Comparison of ENCODE assay signal across 8 mouse cellular contexts in the genomic region with DNA sequence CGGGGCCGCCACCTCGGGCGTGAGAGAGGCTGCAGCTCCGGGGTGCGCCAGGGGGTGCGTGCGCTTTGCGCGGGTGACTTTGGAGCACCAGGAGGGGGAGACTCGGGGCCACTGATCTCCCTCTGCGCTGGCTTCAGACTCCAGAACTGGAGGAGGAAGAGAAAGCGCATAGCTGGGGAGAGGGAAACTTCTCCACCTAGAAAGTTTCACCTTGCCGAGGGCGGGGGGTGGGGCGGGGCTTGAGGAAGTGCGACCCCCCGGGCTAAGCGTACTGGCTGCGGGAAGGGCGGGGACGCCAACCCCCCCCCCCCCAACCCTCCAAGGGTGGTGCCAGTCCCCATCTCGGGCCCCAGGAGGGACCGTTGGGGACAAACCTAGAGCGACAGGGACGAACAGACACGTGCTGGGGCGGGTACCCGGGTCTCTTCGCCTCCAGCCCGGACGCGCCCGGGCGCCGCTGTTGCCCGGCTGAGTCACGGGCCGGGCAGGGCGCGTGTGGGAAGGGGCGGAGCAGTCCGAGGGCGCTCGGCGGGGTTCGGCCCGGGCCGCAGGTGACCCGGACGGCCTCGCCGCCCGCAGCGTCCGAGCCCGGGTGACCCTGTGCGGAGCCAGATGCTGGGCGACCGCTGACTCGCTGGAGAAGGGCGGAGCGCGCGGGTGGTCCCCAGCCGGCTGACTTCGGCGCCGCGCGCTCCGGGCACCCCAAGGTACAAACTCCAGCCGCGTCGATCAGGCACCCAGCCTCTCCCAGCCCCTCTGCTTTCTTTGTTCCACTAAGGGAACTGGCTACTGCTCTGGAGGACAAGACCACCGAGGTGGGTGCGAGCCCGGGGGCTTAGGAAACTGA. TPM values are rescaled to one million over a fixed set of nuclear protein-coding genes. Genes with fewer than 3 reads are reported as not detected.
DNase-seq lines count a peak whose midpoint lies in the region; ATAC-seq and TF ChIP-seq lines count a peak whose summit lies in the region.

A gene (plus strand): TSS at position 367 of the 847 bp plus-strand sequence.

- H3K9ac ChIP-seq in hindbrain, postnatal 0 days (replicated peaks; ENCODE audit: low read length): peak within 1 kb of the TSS; percentile 37; the same call in 1 of the 2 replicates
- H3K9ac ChIP-seq in liver, embryonic 12.5 days: peak within 1 kb of the TSS; percentile 61

- peak; percentile 4 to 13 for DNase-seq in cerebellum, postnatal 25 days
- DNase-seq in gastrocnemius, postnatal 10 days: peak; percentile 66
- peak; percentile 34 for DNase-seq in hindbrain, postnatal 0 days (ENCODE audit: low spot score)
- peak; percentile 33 for DNase-seq in thymus, postnatal 4 days

- H3K27me3 ChIP-seq in hindbrain, postnatal 0 days (ENCODE audit: insufficient read depth, low read length): 0 out of 2 replicates have a peak, but pooled peaks cover 4% of the 10 kb centered on the region
- H3K27me3 ChIP-seq in liver, embryonic 12.5 days (replicated peaks): peaks cover 49% of the 10 kb centered on the region

- under 1% methylated on average over 70 of the region's 78 CpGs for WGBS in hindbrain, postnatal 0 days
- WGBS in liver, embryonic 12.5 days (ENCODE audit: insufficient replicate concordance): under 1% methylated on average over 73 of the region's 78 CpGs

- TF ChIP-seq POLR2A in bone marrow macrophage, adult 2 months (IDR thresholded peaks at IDR 0.05; ENCODE audit: borderline replicate concordance, low read depth, low read length): no peak

- H3K4me3 ChIP-seq in bone marrow macrophage, adult 2 months (ENCODE audit: insufficient read depth, low read length): peak within 1 kb of the TSS; percentile 54
- H3K4me3 ChIP-seq in hindbrain, postnatal 0 days (ENCODE audit: low read length): peak within 1 kb of the TSS; percentile 70
- H3K4me3 ChIP-seq in liver, embryonic 12.5 days: peak within 1 kb of the TSS; percentile 56

- H3K27ac ChIP-seq in bone marrow macrophage, adult 2 months (ENCODE audit: insufficient read depth, low read depth, low read length): no peak within 1 kb of the TSS
- no peak within 1 kb of the TSS for H3K27ac ChIP-seq in hindbrain, postnatal 0 days
- peak within 1 kb of the TSS; percentile 30; the same call in 1 of the 2 replicates for H3K27ac ChIP-seq in liver, embryonic 12.5 days

- ATAC-seq in cerebellum, adult (ENCODE audit: insufficient number of reproducible peaks, low FRiP score, low TSS enrichment): no peak
- peak; percentile 82 for ATAC-seq in hindbrain, postnatal 0 days
- peak; percentile 81 for ATAC-seq in liver, embryonic 12.5 days
- ATAC-seq in monocyte, adult 5-6 weeks (replicated peaks; ENCODE audit: insufficient number of reproducible peaks, low FRiP score, low TSS enrichment, poor library complexity, severe bottlenecking): peak; percentile 74

- TF ChIP-seq CTCF in bone marrow macrophage, adult 2 months (IDR thresholded peaks at IDR 0.05; ENCODE audit: low read depth, low read length): no peak
- TF ChIP-seq CTCF in hindbrain, postnatal 0 days (IDR thresholded peaks at IDR 0.05; ENCODE audit: low read depth): no peak; the same call in 1 of the 2 replicates

- peak within 1 kb of the TSS; percentile 100 for H3K4me2 ChIP-seq in hindbrain, postnatal 0 days (ENCODE audit: low read depth, low read length)
- H3K4me2 ChIP-seq in liver, embryonic 12.5 days: peak within 1 kb of the TSS; percentile 71

- H3K4me1 ChIP-seq in bone marrow macrophage, adult 2 months (ENCODE audit: control insufficient read depth, insufficient read depth, low read length): no peaks in the 10 kb centered on the region
- 0 out of 2 replicates have a peak, but pooled peaks cover 5% of the 10 kb centered on the region for H3K4me1 ChIP-seq in hindbrain, postnatal 0 days (ENCODE audit: insufficient read depth, low read length)
- no peaks in the 10 kb centered on the region for H3K4me1 ChIP-seq in liver, embryonic 12.5 days

- H3K36me3 ChIP-seq in hindbrain, postnatal 0 days (ENCODE audit: insufficient read depth, low read length): no peaks in the 10 kb centered on the region
- no peaks in the 10 kb centered on the region for H3K36me3 ChIP-seq in liver, embryonic 12.5 days

- H3K9me3 ChIP-seq in hindbrain, postnatal 0 days (ENCODE audit: low read length): no peaks in the 10 kb centered on the region
- H3K9me3 ChIP-seq in liver, embryonic 12.5 days (replicated peaks): no peaks in the 10 kb centered on the region

RNA-seq across cellular contexts. Expression of the gene that starts here (rescaled TPM):
- polyA plus RNA-seq in bone marrow macrophage, adult 2 months (2012; ENCODE audit: insufficient read depth, insufficient read length, missing spikeins): 0.31 and 1.3 TPM in 2 replicates
- total RNA-seq in gastrocnemius, postnatal 10 days (2021): 10 to 100 TPM in 1 of 2 experiments, 1 to 10 TPM in 1; 8.8 to 12.9 TPM
- total RNA-seq in hindbrain, postnatal 0 days (2014; rRNA removed): 4.3 and 4.5 TPM in 2 replicates
- 1.1 and 1.3 TPM in 2 replicates for polyA plus RNA-seq in hindbrain, postnatal 0 days (2015; fragmentation: Nextera tagmentation; extraction: Ambion mirVana)
- 6.0 and 6.1 TPM in 2 replicates for polyA plus RNA-seq in liver, embryonic 12.5 days (2016; fragmentation: Nextera tagmentation; extraction: Ambion mirVana)
- total RNA-seq in monocyte, adult 5-6 weeks (2017): 1.0 to 1.6 TPM (median 1.2 TPM) in 3 replicates

Comparison
In these comparisons a context has a peak if more than half of its experiments do, and no peak if none do; other contexts are left out.
1. DNase-seq: peak in every context shown above with its lines; median percentile 66 in gastrocnemius, postnatal 10 days; 34 in hindbrain, postnatal 0 days; 33 in thymus, postnatal 4 days; 8 in cerebellum, postnatal 25 days.